Mouse (Mus musculus): ENCODE measurements around the gene Wars2.

- TF ChIP-seq POLR2A (IDR thresholded peaks at IDR 0.05; ENCODE audit: insufficient read length, low read depth) (no peak), TCF3 (IDR thresholded peaks at IDR 0.05; ENCODE audit: insufficient read length, low read depth) (no peak), E2F4 (IDR thresholded peaks at IDR 0.05; ENCODE audit: insufficient read depth) (no peak), TCF12 (IDR thresholded peaks at IDR 0.05; ENCODE audit: insufficient read depth, poor library complexity, severe bottlenecking) (no peak), SRF (IDR thresholded peaks at IDR 0.05; ENCODE audit: control insufficient read depth, insufficient read length, low read depth) (no peak), CEBPB (IDR thresholded peaks at IDR 0.05; ENCODE audit: insufficient read depth, poor library complexity, severe bottlenecking) (no peak), USF1 (IDR thresholded peaks at IDR 0.05; ENCODE audit: low read depth) (no peak), REST (IDR thresholded peaks at IDR 0.05; ENCODE audit: insufficient read depth, insufficient read length) (no peak), POLR2AphosphoS2 (IDR thresholded peaks at IDR 0.05; ENCODE audit: insufficient read length, low read depth) (no peak), MAX (IDR thresholded peaks at IDR 0.05; ENCODE audit: low read depth) (no peak), MYOG (IDR thresholded peaks at IDR 0.05; ENCODE audit: control insufficient read depth in 1 of 3, insufficient read depth in 1 of 3, insufficient read length in 2 of 3, low read depth in 2 of 3) (no peak), MYOD1 (IDR thresholded peaks at IDR 0.05; ENCODE audit: control insufficient read depth in 1 of 3, insufficient read length in 2 of 3, low read depth in 2 of 3) (no peak)
Measured at GRCm38 (mm10) chr3:99173178-99173577, 32.3 kb downstream of the Wars2 start.

All from myocyte (in vitro differentiated cells).